Mouse (Mus musculus) myocyte (in vitro differentiated cells): ENCODE measurements around the gene Speer4b. TPM values are rescaled to one million over a fixed set of nuclear protein-coding genes. Genes with fewer than 3 reads are reported as not detected.

Experiments
- H3K27me3 ChIP-seq: one replicate; pipeline ENCODE4 v1.6.1; 2011; ENCODE audit not compliant: control insufficient read depth, insufficient read depth, insufficient read length
- H3K36me3 ChIP-seq: one replicate; pipeline ENCODE4 v1.6.1; 2011; ENCODE audit not compliant: control insufficient read depth, insufficient read depth
- H3K4me2 ChIP-seq: one replicate; pipeline ENCODE4 v1.6.1; 2011; ENCODE audit warnings: low read depth, control low read depth
- H3K4me3 ChIP-seq: one replicate; pipeline ENCODE4 v1.5.1; 2011; ENCODE audit warnings: mild to moderate bottlenecking, control low read depth, moderate library complexity
- H3K79me2 ChIP-seq: one replicate; pipeline ENCODE4 v1.6.1; 2011; ENCODE audit not compliant: control insufficient read depth, insufficient read depth
- H3ac ChIP-seq: one replicate; pipeline ENCODE4 v1.6.1; 2011; ENCODE audit not compliant: control insufficient read depth, insufficient read length
- CEBPB ChIP-seq: IDR thresholded peaks from 2 replicates; pipeline ENCODE4 v1.6.1; 2011; ENCODE audit warnings: mild to moderate bottlenecking, moderate library complexity; ENCODE audit not compliant: poor library complexity, insufficient read depth, severe bottlenecking
- E2F4 ChIP-seq: IDR thresholded peaks from one replicate; pipeline ENCODE4 v1.6.1; 2011; ENCODE audit warnings: mild to moderate bottlenecking, control low read depth, moderate library complexity; ENCODE audit not compliant: insufficient read depth
- MAX ChIP-seq: IDR thresholded peaks from one replicate; pipeline ENCODE4 v1.6.1; 2011; ENCODE audit warnings: low read depth, mild to moderate bottlenecking, control low read depth
- MYOD1 ChIP-seq, 3 experiments: IDR thresholded peaks; one replicate each; pipeline ENCODE4 v1.6.1; 2011; ENCODE audit warnings: control low read depth in 2 of 3, low read depth in 2 of 3, mild to moderate bottlenecking in 2 of 3, moderate library complexity in 1 of 3; ENCODE audit not compliant: insufficient read length in 2 of 3, control insufficient read depth in 1 of 3
- MYOG ChIP-seq, 3 experiments: IDR thresholded peaks; one replicate each; pipeline ENCODE4 v1.6.1; 2011; ENCODE audit warnings: control low read depth in 2 of 3, low read depth in 2 of 3, mild to moderate bottlenecking in 2 of 3; ENCODE audit not compliant: insufficient read length in 2 of 3, control insufficient read depth in 1 of 3, insufficient read depth in 1 of 3
- POLR2A ChIP-seq: IDR thresholded peaks from one replicate; pipeline ENCODE4 v1.6.1; 2011; ENCODE audit warnings: low read depth, mild to moderate bottlenecking, control low read depth, moderate library complexity; ENCODE audit not compliant: insufficient read length
- POLR2AphosphoS2 ChIP-seq: IDR thresholded peaks from one replicate; pipeline ENCODE4 v1.6.1; 2011; ENCODE audit warnings: low read depth, control low read depth; ENCODE audit not compliant: insufficient read length
- REST ChIP-seq: IDR thresholded peaks from one replicate; pipeline ENCODE4 v1.6.1; 2011; ENCODE audit warnings: mild to moderate bottlenecking, control low read depth, moderate library complexity; ENCODE audit not compliant: insufficient read depth, insufficient read length
- SRF ChIP-seq: IDR thresholded peaks from one replicate; pipeline ENCODE4 v1.6.1; 2011; ENCODE audit warnings: low read depth; ENCODE audit not compliant: control insufficient read depth, insufficient read length
- TCF12 ChIP-seq: IDR thresholded peaks from one replicate; pipeline ENCODE4 v1.6.1; 2011; ENCODE audit warnings: mild to moderate bottlenecking, control low read depth; ENCODE audit not compliant: poor library complexity, insufficient read depth, severe bottlenecking
- TCF3 ChIP-seq: IDR thresholded peaks from one replicate; pipeline ENCODE4 v1.6.1; 2011; ENCODE audit warnings: low read depth, control low read depth; ENCODE audit not compliant: insufficient read length
- USF1 ChIP-seq: IDR thresholded peaks from one replicate; pipeline ENCODE4 v1.6.1; 2011; ENCODE audit warnings: low read depth, mild to moderate bottlenecking, control low read depth, moderate library complexity
- polyA plus RNA-seq: library from polyadenylated mRNA; unstranded; fragments of >200 nt; fragmentation: generic; extraction: Trizol; gene quantifications from one replicate; pipeline ENCODE4 v1.2.1, GENCODE M21; 2012; ENCODE audit warnings: missing spikeins

The Speer4b gene
- polyA plus RNA-seq, 1 experiment, result not detected

- no peaks in the 10 kb centered on the region for H3K36me3 ChIP-seq
- no peaks in the 10 kb centered on the region for H3K79me2 ChIP-seq
- H3K4me2 ChIP-seq, result no peak overlapping the region
- no peak overlapping the region for H3K4me3 ChIP-seq
- no peak overlapping the region for H3ac ChIP-seq
- no peaks in the 10 kb centered on the region for H3K27me3 ChIP-seq
- TF ChIP-seq POLR2A, result no peak
- no peak for TF ChIP-seq MAX
- no peak for TF ChIP-seq E2F4
- TF ChIP-seq SRF, result no peak
Measured at GRCm38 (mm10) chr5:27454386-27454785, 46.9 kb downstream of the Speer4b start.

GRCm38 (mm10) chr5:27453201-27453845 is 47.9 kb downstream of the Speer4b start:
- Histone ChIP-seq H3K27me3 (no peaks in the 10 kb centered on the region), H3K79me2 (no peaks in the 10 kb centered on the region), H3ac (no peak overlapping the region), H3K36me3 (no peaks in the 10 kb centered on the region), H3K4me2 (no peak overlapping the region), H3K4me3 (no peak overlapping the region)
- TF ChIP-seq REST (no peak), MAX (no peak), TCF12 (no peak), E2F4 (no peak), TCF3 (no peak), CEBPB (no peak), POLR2A (no peak), POLR2AphosphoS2 (no peak), MYOD1 (IDR thresholded peaks at IDR 0.05; ENCODE audit: control insufficient read depth in 1 of 3, insufficient read length in 2 of 3, low read depth in 2 of 3) (no peak), SRF (no peak), MYOG (IDR thresholded peaks at IDR 0.05; ENCODE audit: control insufficient read depth in 1 of 3, insufficient read depth in 1 of 3, insufficient read length in 2 of 3, low read depth in 2 of 3) (no peak), USF1 (no peak)
